Mouse (Mus musculus) lung, embryonic 16.5 days (tissue): ENCODE results near the gene Neurl4. TPM values are rescaled to one million over a fixed set of nuclear protein-coding genes. Genes with fewer than 3 reads are reported as not detected.

ENCODE experiments used
- ATAC-seq: fragments of 200-750 bp; cut with Nextera tagmentation; 2 replicates; pipeline ENCODE4 v1.8.0; 2017; ENCODE audit warnings: low read depth, mild to moderate bottlenecking, moderate library complexity
- H3K27ac ChIP-seq: fragments of 300-500 bp; sonication (generic); 2 replicates; pipeline ENCODE4 v1.5.1; 2014; ENCODE audit warnings: mild to moderate bottlenecking, control low read depth, low read length
- H3K27me3 ChIP-seq: fragments of 300-500 bp; sonication (generic); 2 replicates; pipeline ENCODE4 v1.6.1; 2014; ENCODE audit warnings: low read depth, low read length, mixed read lengths; ENCODE audit not compliant: control insufficient read depth, insufficient read depth
- H3K36me3 ChIP-seq: fragments of 300-500 bp; sonication (generic); 2 replicates; pipeline ENCODE4 v1.6.1; 2014; ENCODE audit warnings: low read length; ENCODE audit not compliant: control insufficient read depth, insufficient read depth
- H3K4me1 ChIP-seq: fragments of 300-500 bp; sonication (generic); replicated peaks from 2 replicates; pipeline ENCODE4 v1.6.1; 2014; ENCODE audit warnings: low read length, mixed read lengths; ENCODE audit not compliant: control insufficient read depth, insufficient read depth
- H3K4me2 ChIP-seq: fragments of 300-500 bp; sonication (generic); 2 replicates; pipeline ENCODE4 v1.6.1; 2014; ENCODE audit warnings: low read depth, low read length, control low read depth
- H3K4me3 ChIP-seq: fragments of 300-500 bp; sonication (generic); 2 replicates; pipeline ENCODE4 v1.5.1; 2014; ENCODE audit warnings: mild to moderate bottlenecking, low read length, control low read depth
- H3K9ac ChIP-seq: fragments of 300-500 bp; sonication (generic); 2 replicates; pipeline ENCODE4 v1.6.1; 2014; ENCODE audit warnings: low read length, control low read depth
- H3K9me3 ChIP-seq: fragments of 300-500 bp; sonication (generic); 2 replicates; pipeline ENCODE4 v1.6.1; 2016; ENCODE audit warnings: low read length; ENCODE audit not compliant: control insufficient read depth
- WGBS: fragments of 180-500 bp; shearing (Covaris S2); extraction: QIAGEN DNeasy Blood & Tissue Kit; methylation state at CpG from one replicate; pipeline ENCODE4 v1.1.7; 2014; 5-methylcytosine and 5-hydroxymethylcytosine counted together
- polyA plus RNA-seq: library from polyadenylated mRNA; unstranded; fragments of >200 nt; fragmentation: Nextera tagmentation; extraction: Ambion mirVana; gene quantifications from 2 replicates; pipeline ENCODE4 v1.2.1, GENCODE M21; 2015

The Neurl4 gene
- polyA plus RNA-seq, 1 experiment from 2014 or later, result 5.7 TPM

GRCm38 (mm10) chr11:69933066-69933465 is 32.2 kb downstream of the Neurl4 start:
- H3K4me3 ChIP-seq, result no peak overlapping the region
- no peaks in the 10 kb centered on the region for H3K9me3 ChIP-seq
- no peak for ATAC-seq
- H3K27me3 ChIP-seq, result peaks cover 15% of the 10 kb centered on the region
- no peak overlapping the region for H3K27ac ChIP-seq
- no peak overlapping the region for H3K9ac ChIP-seq
- peaks cover 20% of the 10 kb centered on the region for H3K4me1 ChIP-seq
- WGBS, result 44% methylated on average over 4 of the region's 4 CpGs
- H3K4me2 ChIP-seq, result no peak overlapping the region
- no peaks in the 10 kb centered on the region for H3K36me3 ChIP-seq

GRCm38 (mm10) chr11:69934169-69934568 is 33.3 kb downstream of the Neurl4 start:
- peaks cover 20% of the 10 kb centered on the region for H3K4me1 ChIP-seq
- under 1% methylated on average over 18 of the region's 18 CpGs for WGBS

GRCm38 (mm10) chr11:69934681-69935080 is 33.8 kb downstream of the Neurl4 start:
- Histone ChIP-seq H3K36me3 (no peaks in the 10 kb centered on the region), H3K9me3 (no peaks in the 10 kb centered on the region), H3K27me3 (peaks cover 19% of the 10 kb centered on the region), H3K4me2 (peak overlapping the region; percentile 45), H3K4me3 (peak overlapping the region; percentile 31), H3K4me1 (peaks cover 20% of the 10 kb centered on the region), H3K27ac (no peak overlapping the region), H3K9ac (no peak overlapping the region)
- WGBS, result 6% methylated on average over 6 of the region's 6 CpGs
- ATAC-seq, result no peak

More at GRCm38 (mm10) chr11:69934169-69934568, 33.3 kb downstream of the Neurl4 start:
- no peak overlapping the region for H3K27ac ChIP-seq
- peak overlapping the region; percentile 31 for H3K4me3 ChIP-seq
- peak overlapping the region; percentile 45 for H3K4me2 ChIP-seq
- H3K9ac ChIP-seq, result no peak overlapping the region
- ATAC-seq, result peak; percentile 69
- H3K36me3 ChIP-seq, result no peaks in the 10 kb centered on the region
- H3K9me3 ChIP-seq, result no peaks in the 10 kb centered on the region
- peaks cover 19% of the 10 kb centered on the region for H3K27me3 ChIP-seq

GRCm38 (mm10) chr11:69935137-69935879 is 34.4 kb downstream of the Neurl4 start, which contains the start of gene Ybx2:
Gene Ybx2, plus strand, starts transcription at chr11:69935796.
- Histone ChIP-seq H3K27me3 (peaks cover 19% of the 10 kb centered on the region), H3K27ac (no peak within 1 kb of the TSS), H3K4me2 (peak within 1 kb of the TSS; percentile 100), H3K4me3 (peak within 1 kb of the TSS; percentile 56), H3K36me3 (no peaks in the 10 kb centered on the region), H3K9ac (peak within 1 kb of the TSS; percentile 64), H3K4me1 (peaks cover 20% of the 10 kb centered on the region), H3K9me3 (no peaks in the 10 kb centered on the region)
- ATAC-seq, result peak; percentile 84
- 2% methylated on average over 44 of the region's 62 CpGs for WGBS

- Histone ChIP-seq H3K9ac (peak overlapping the region; percentile 64), H3K9me3 (no peaks in the 10 kb centered on the region), H3K27me3 (peaks cover 19% of the 10 kb centered on the region), H3K4me3 (peak overlapping the region; percentile 56), H3K4me2 (peak overlapping the region; percentile 100), H3K4me1 (peaks cover 20% of the 10 kb centered on the region), H3K27ac (no peak overlapping the region), H3K36me3 (no peaks in the 10 kb centered on the region)
- ATAC-seq, result peak; percentile 18
- 1% methylated on average over 18 of the region's 30 CpGs for WGBS
These were observed 35.3 kb downstream of the Neurl4 start for GRCm38 (mm10) chr11:69936156-69936555.

- H3K4me1 ChIP-seq, result peaks cover 20% of the 10 kb centered on the region
- H3K9me3 ChIP-seq, result no peaks in the 10 kb centered on the region
- no peak overlapping the region for H3K9ac ChIP-seq
- 26% methylated on average over 9 of the region's 9 CpGs for WGBS
- no peak overlapping the region for H3K27ac ChIP-seq
- ATAC-seq, result no peak
- H3K4me3 ChIP-seq, result peak overlapping the region; percentile 56
- no peaks in the 10 kb centered on the region for H3K36me3 ChIP-seq
- H3K4me2 ChIP-seq, result peak overlapping the region; percentile 100
- H3K27me3 ChIP-seq, result peaks cover 19% of the 10 kb centered on the region
These were observed 36.0 kb downstream of the Neurl4 start for GRCm38 (mm10) chr11:69936714-69937347.

- Histone ChIP-seq H3K4me3 (no peak overlapping the region), H3K27ac (no peak overlapping the region), H3K9me3 (no peaks in the 10 kb centered on the region), H3K9ac (no peak overlapping the region), H3K4me1 (peaks cover 20% of the 10 kb centered on the region), H3K36me3 (no peaks in the 10 kb centered on the region), H3K27me3 (peaks cover 19% of the 10 kb centered on the region), H3K4me2 (no peak overlapping the region)
- no peak for ATAC-seq
- 37% methylated on average over 4 of the region's 4 CpGs for WGBS
These were observed 36.5 kb downstream of the Neurl4 start for GRCm38 (mm10) chr11:69937385-69937784.

GRCm38 (mm10) chr11:69937834-69938233 is 37.0 kb downstream of the Neurl4 start:
- Histone ChIP-seq H3K4me3 (no peak overlapping the region), H3K27ac (no peak overlapping the region), H3K4me1 (peaks cover 20% of the 10 kb centered on the region), H3K27me3 (peaks cover 19% of the 10 kb centered on the region), H3K9me3 (no peaks in the 10 kb centered on the region), H3K9ac (no peak overlapping the region), H3K36me3 (no peaks in the 10 kb centered on the region), H3K4me2 (no peak overlapping the region)
- ATAC-seq, result no peak
- WGBS, result 64% methylated on average over 5 of the region's 5 CpGs

GRCm38 (mm10) chr11:69938401-69938979 is 37.6 kb downstream of the Neurl4 start:
- H3K9ac ChIP-seq, result no peak overlapping the region
- no peaks in the 10 kb centered on the region for H3K36me3 ChIP-seq
- no peaks in the 10 kb centered on the region for H3K9me3 ChIP-seq
- peaks cover 19% of the 10 kb centered on the region for H3K27me3 ChIP-seq
- no peak overlapping the region for H3K4me2 ChIP-seq
- H3K27ac ChIP-seq, result no peak overlapping the region
- WGBS, result 32% methylated on average over 9 of the region's 9 CpGs
- H3K4me1 ChIP-seq, result peaks cover 20% of the 10 kb centered on the region
- no peak for ATAC-seq
- H3K4me3 ChIP-seq, result no peak overlapping the region
